Mouse (Mus musculus) Muller cell, postnatal 12 days (primary cell): Measurements from ENCODE around the gene Lin7c.

Experiments used
- DNase-seq: peaks from one replicate; pipeline ENCODE4 v3.0.0-alpha.2; 2015; ENCODE audit errors: inconsistent ontology term

Lin7c gene

GRCm38 (mm10) chr2:109916782-109917495 is 26.3 kb downstream of the Lin7c start:
- DNase-seq: no peak

- peak; percentile 98 for DNase-seq
These were observed 27.1 kb downstream of the Lin7c start, which contains the start of gene Lgr4 for GRCm38 (mm10) chr2:109917496-109918413. Lgr4 (plus strand) TSS chr2:109917647.

GRCm38 (mm10) chr2:109918592-109919262 is 28.1 kb downstream of the Lin7c start:
- peak; percentile 18 for DNase-seq

- no peak for DNase-seq
These were observed 29.8 kb downstream of the Lin7c start for GRCm38 (mm10) chr2:109920471-109920870.

GRCm38 (mm10) chr2:109921298-109922035 is 30.8 kb downstream of the Lin7c start:
- peak; percentile 76 for DNase-seq

DNA sequence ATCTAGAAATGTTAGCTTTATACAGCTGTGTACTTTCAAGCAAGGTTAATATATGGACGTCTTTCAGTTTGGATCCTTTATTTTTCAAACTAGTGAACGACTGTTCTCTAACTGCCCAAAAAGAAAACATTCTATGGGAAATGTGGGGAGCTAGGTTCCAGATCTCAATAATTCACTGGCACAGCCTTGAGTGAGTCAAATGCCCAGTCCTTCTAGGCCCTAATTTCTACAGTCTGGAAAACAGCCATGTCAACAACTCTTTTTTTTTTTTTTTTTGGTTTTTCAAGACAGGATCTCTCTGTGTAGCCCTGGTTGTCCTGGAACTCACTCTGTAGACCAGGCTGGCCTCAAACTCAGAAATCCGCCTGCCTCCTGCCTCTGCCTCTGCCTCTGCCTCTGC is 31.7 kb downstream of the Lin7c start:
- no peak for DNase-seq

GRCm38 (mm10) chr2:109923031-109923430 is 32.4 kb downstream of the Lin7c start:
- DNase-seq: no peak

- no peak for DNase-seq
These were observed 33.3 kb downstream of the Lin7c start for GRCm38 (mm10) chr2:109923945-109924344.

DNA sequence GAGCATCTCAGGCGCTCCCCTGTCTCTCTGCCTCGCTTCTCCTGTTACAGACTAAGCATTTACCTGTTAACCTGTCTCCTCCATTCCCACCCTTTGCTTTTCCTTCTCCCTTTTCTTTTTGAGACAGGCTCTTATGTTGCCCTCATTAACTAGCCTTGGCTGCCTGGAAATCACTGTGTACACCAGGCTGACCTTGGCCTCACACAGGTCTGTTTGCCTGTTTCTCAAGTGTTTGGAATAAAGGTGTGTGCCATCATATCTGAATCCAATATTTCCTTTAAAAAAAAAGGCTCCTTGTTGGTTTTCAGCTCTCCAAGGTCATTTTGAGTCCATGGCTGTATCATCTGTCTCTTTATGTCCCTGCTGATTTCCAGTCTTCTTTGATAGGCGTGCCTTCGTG is 36.3 kb downstream of the Lin7c start:
- DNase-seq: no peak

GRCm38 (mm10) chr2:109927446-109927845 is 36.8 kb downstream of the Lin7c start:
- no peak for DNase-seq

GRCm38 (mm10) chr2:109927876-109928275 is 37.2 kb downstream of the Lin7c start:
- DNase-seq: no peak

DNA sequence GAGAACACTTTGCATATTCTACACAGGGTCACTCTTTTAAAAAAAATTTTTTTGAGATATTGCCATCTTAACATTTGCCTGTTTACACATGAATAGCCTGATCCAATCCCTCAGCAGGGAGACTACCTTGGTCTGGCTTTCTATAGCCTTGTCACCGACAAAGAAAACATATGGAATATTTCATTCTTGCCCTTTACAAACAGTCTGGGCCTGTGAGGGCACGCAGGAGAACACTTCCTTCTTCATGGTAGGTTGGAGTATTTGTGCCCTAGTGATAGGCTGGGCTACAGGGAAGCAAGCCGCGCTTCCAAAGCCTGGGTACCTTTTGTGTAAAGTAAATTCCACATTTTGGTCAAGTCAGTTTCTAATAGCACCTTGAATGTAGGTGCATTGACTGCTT is 38.1 kb downstream of the Lin7c start:
- DNase-seq: no peak

- no peak for DNase-seq
These were observed 38.6 kb downstream of the Lin7c start for GRCm38 (mm10) chr2:109929256-109929655.

DNA sequence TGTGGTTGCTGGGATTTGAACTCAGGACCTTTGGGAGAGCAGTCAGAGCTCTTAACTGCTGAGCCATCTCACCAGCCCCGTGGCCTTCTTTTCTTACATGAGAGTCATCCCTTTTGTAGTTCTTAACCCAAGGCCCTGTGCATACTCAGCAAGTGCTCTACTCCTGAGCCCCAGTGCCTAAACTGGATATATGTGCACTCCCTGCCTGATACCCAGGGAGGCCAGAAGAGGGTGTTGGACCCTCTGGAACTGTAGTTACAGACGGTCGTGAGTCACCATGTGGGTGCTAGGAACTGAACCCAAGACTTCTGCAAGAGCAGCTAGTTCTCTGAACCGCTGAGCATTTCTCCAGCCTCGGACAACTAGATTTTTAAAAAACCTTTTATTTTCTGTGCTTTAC is 39.7 kb downstream of the Lin7c start:
- no peak for DNase-seq

- no peak for DNase-seq
These were observed 40.1 kb downstream of the Lin7c start for GRCm38 (mm10) chr2:109930771-109931170.

DNA sequence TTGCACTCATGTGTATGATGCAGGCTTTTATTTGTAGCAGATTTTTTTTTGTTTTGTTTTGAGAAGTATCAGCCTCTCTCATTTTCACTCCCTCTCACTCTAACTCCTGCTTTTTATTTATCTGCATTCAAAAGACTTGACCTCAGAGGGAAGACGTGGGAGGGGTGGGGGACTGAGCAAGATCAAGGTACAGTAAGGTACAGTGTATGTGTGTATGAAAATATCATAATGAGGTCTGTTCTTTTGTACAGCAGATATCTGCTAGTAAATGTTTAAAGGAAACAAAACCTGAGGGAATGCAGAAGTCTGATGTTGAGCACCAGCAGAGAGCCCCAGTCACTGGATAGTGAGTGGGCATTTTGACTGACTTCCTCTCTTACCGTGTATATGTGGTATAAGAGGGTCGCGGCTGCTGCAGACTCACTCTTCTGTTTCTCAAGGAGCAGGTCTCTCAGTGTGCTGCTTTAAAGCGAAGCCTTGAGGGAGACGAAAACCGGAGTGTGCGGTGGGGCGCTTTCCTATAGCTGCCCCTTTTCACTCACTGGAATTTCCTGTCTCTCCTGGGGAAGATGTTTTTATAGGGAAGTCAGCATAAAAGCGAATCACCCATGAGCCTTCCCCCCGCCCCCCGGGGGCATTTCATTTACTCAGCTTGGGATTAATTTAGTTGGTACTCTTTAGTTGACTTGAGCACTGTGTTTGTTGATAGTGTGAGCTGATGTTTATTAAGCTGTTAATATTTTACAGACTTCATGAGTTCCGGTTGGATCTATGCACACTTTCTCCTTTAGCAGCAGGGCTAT is 41.5 kb downstream of the Lin7c start:
- no peak for DNase-seq

DNA sequence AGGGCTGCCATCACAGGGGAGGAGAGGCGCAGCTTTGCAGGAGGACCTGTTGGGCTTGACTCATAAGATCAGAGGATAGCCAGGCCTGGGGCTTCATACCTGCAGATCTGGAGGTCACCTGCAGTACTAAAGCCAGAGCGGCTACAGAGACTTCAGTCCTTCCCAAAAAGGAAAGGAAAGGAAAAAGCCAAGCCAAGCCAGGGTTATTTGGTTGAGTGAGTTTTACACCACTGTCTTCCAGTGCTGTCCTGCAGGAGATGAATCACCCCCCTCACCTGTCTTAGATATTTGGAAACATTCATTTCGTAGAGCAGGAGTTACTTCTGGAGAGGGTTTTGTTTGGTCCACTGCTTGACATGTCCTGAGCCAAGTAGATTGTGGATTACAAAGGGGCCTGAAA is 42.5 kb downstream of the Lin7c start:
- DNase-seq: no peak

DNA sequence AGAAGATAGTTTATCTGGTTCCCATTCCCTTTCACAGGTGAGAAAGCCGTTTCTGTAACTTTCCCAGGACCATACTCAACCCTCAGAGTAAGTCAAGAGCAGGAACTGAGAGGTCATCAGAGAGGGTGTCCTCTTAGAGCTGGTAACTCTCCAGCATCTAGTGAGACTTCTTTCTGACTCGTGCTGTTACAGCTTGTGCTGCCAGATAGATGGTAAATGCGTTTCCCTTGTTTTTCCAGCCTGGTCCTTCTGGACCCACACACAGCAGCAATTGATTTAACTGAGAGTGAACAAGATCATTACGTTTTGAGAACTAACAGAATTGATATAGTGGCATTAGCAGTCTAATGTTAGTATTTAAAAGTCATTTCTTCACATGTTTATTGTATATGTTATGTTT is 43.4 kb downstream of the Lin7c start:
- no peak for DNase-seq

DNA sequence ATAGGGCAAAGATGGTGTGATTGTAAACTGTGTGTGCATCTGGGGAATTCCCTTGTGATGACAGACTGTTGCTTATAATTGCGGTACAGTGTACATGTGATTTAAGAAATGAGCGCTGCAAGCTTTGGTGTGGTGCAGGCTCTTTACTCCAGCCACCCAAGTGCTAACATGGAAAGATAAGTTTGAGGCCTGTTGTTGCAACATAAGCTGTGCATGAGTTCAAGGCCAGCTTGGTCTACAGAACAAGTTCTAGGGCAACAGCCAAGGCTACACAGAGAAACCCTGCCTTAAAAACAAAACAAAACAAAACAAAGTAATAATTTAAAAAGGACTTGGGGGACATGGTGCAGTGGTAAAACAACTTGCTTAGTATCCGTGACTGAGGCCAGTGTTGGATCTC is 44.5 kb downstream of the Lin7c start:
- DNase-seq: no peak

DNA sequence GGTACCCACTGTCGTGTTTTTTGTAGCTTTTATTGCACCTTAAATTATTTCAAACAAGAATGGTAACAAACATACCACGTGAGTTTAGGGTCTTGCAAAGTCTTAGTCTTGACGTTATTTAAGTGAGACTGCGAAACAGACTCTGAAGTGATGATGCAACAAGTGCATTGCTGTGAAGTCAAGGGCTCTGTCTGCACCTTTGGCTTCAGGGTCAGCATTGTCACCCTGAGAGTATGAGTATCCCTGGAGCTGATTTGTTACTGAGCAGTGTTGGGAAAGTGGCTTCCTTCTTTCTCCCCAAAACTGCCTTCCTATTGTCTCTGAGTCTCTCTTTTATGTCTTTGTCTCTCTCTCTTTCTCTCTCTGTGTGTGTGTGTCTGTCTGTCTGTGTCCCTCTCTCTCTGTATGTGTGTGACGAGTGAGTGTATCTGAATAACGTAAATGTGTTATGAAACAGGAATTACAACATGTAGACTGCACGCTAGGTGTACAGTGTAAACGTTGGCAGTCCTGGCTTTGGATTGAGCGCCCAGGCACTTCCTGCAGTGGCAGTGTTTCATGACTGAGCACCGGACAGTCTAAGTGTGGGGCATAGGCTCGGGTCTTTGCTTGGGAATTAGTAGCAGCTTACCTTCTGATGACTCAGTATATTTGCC is 45.2 kb downstream of the Lin7c start:
- DNase-seq: no peak
